Mouse (Mus musculus) myocyte (in vitro differentiated cells): ENCODE data around the gene Myo19.

Experiments used
- CEBPB ChIP-seq: IDR thresholded peaks from 2 replicates; pipeline ENCODE4 v1.6.1; 2011; ENCODE audit warnings: mild to moderate bottlenecking, moderate library complexity; ENCODE audit not compliant: poor library complexity, insufficient read depth, severe bottlenecking
- MAX ChIP-seq: IDR thresholded peaks from one replicate; pipeline ENCODE4 v1.6.1; 2011; ENCODE audit warnings: low read depth, mild to moderate bottlenecking, control low read depth
- MYOD1 ChIP-seq, 3 experiments: IDR thresholded peaks; one replicate each; pipeline ENCODE4 v1.6.1; 2011; ENCODE audit warnings: control low read depth in 2 of 3, low read depth in 2 of 3, mild to moderate bottlenecking in 2 of 3, moderate library complexity in 1 of 3; ENCODE audit not compliant: insufficient read length in 2 of 3, control insufficient read depth in 1 of 3
- MYOG ChIP-seq, 3 experiments: IDR thresholded peaks; one replicate each; pipeline ENCODE4 v1.6.1; 2011; ENCODE audit warnings: control low read depth in 2 of 3, low read depth in 2 of 3, mild to moderate bottlenecking in 2 of 3; ENCODE audit not compliant: insufficient read length in 2 of 3, control insufficient read depth in 1 of 3, insufficient read depth in 1 of 3
- POLR2A ChIP-seq: IDR thresholded peaks from one replicate; pipeline ENCODE4 v1.6.1; 2011; ENCODE audit warnings: low read depth, mild to moderate bottlenecking, control low read depth, moderate library complexity; ENCODE audit not compliant: insufficient read length
- TCF12 ChIP-seq: IDR thresholded peaks from one replicate; pipeline ENCODE4 v1.6.1; 2011; ENCODE audit warnings: mild to moderate bottlenecking, control low read depth; ENCODE audit not compliant: poor library complexity, insufficient read depth, severe bottlenecking
- USF1 ChIP-seq: IDR thresholded peaks from one replicate; pipeline ENCODE4 v1.6.1; 2011; ENCODE audit warnings: low read depth, mild to moderate bottlenecking, control low read depth, moderate library complexity

GRCm38 (mm10) chr11:84907081-84907480 lies 27.1 kb downstream of the Myo19 start:
- no peak for TF ChIP-seq TCF12
- TF ChIP-seq MYOD1 (IDR thresholded peaks at IDR 0.05; ENCODE audit: control insufficient read depth in 1 of 3, insufficient read length in 2 of 3, low read depth in 2 of 3) = no peak
- no peak for TF ChIP-seq MAX
- TF ChIP-seq CEBPB = no peak
- TF ChIP-seq MYOG (IDR thresholded peaks at IDR 0.05; ENCODE audit: control insufficient read depth in 1 of 3, insufficient read depth in 1 of 3, insufficient read length in 2 of 3, low read depth in 2 of 3) = no peak
- no peak for TF ChIP-seq POLR2A
- no peak for TF ChIP-seq USF1
